Mouse (Mus musculus) T-helper 1 cell (primary cell): ENCODE results near the gene Map3k6.

Source experiments
- in situ Hi-C: fragments of 300-600 bp; cut with MboI, MseI; formaldehyde crosslinking; loops from one replicate; pipeline ENCODE4 v1.15.1; 2025; ENCODE audit warnings: high pct_unique_total_duplicates

Map3k6 gene

DNA sequence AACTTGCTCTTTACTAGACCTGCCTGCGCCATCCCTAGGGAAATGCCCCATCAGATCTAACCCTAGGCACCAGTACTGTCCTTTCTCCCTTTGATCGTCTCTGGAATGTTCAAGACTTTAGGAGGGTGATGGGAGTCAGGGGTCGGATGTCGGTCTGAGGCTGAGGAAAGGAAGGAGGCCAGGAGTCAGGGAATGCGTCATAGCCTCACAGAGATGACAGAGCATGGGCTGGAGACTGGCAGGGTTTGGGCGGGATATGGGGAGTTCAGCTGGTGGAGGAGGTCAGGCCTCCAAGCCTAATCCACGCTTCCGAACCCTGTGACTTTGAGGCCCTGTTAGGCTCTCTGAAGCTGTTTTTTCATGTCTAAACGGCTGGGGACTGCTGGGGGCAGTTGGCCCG is 27.0 kb upstream of the Map3k6 start:
- in situ Hi-C loops = loop anchor here (5.0 kb wide), 1 partner anchor 84 kb away; no protein-coding TSS in a partner anchor

DNA sequence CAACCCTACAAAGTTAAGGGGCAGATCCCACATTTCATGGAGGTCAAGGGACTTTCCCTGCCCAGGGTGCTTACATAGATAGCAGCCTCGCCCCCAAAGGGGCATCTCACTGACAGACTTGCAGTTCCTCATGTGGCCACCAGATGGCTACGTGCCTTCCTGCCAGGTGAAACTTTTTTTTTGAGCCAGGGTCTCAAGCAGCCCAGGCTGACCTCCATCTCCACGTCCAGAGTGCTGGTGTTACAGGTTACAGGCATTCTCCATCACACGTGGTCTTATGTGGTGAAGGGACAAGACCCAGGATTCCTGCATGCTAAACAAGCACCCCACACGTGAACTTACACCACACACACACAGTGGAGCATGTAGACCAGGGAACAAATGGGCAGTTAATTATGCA is 23.0 kb upstream of the Map3k6 start:
- in situ Hi-C loops = no loop called here

DNA sequence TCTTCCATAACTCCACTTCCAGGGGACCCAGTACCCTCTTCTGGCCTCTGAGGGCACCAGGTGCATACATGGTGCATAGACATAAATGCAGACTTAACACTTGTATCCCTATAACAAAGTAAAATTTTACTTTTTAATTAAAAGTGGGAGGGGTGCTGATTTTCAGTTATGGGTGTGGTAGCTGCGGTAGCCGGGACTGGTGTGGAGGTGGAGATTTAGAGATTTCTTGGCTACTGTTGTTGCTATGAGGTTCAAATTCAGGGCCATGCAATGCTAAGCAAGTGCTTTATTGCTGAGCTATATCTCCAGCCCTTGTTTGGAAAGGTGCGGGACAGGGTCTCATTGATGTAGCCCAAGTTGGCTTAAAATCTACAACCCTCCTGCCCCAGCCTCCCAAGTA is 21.9 kb upstream of the Map3k6 start:
- in situ Hi-C loops = no loop called here

GRCm38 (mm10) chr4:133220656-133221055 is 20.0 kb upstream of the Map3k6 start:
- in situ Hi-C loops = no loop called here

GRCm38 (mm10) chr4:133221701-133222100 is 18.9 kb upstream of the Map3k6 start:
- in situ Hi-C loops = no loop called here

DNA sequence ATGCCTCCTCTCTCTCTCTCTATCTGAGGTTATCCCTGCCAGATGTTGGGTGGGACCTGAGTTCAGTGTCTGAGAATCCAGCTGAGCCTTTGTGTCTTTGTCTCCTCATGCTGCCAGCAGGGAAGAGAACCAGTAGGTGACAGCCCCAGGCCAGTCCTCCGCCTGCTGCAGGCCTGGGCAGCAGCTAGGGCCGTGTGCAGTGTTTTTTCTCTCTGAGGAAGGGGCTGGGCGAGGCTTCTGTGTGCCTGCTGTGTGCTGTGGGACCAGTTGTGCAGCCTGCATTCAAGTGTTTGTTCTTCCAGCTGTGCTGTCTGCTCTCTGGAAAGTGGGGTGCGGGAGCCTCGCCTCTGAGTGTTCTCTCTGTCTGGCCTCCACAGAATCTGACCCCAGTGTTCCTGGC is 16.7 kb upstream of the Map3k6 start:
- in situ Hi-C loops = no loop called here

DNA sequence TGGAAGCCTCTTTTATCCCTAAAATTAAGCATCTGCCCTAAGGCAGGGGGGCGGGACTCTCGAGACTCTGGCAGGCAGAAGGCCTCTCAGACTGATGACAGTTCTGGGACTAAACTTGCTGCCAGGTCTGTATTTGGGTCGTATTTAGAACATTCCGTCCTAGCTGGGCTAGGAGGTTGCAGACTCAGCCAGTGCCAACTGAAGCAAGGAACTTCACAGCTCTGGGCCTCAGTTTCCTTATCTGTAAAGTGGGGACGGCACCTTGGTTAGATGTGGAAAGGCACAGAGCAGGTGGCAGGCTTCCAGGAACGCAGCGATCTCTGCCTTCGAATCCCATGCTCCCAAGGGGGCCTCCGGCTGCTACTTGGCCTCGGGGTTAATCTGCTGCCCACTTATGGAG is 14.5 kb upstream of the Map3k6 start:
- in situ Hi-C loops = no loop called here

DNA sequence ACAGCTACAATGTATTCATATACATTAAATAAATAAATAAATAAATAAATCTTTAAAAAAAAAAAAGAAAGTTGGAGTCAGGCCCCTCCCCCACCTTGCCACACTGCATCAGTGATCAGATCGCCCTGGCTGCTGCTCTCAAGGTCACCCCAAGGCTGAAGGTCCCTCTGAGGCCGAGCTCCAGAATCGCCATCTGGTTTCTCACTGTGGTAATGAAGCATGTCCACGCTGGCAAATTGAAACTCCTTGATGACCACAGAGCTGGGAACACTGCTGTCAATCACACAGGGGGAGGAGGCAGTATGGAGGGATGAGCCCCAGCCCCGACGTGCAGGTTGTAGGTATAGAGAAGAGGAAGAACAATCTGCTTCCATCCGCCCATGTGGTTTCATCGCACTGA is 13.0 kb upstream of the Map3k6 start:
- in situ Hi-C loops = no loop called here

GRCm38 (mm10) chr4:133229582-133229981 is 11.0 kb upstream of the Map3k6 start:
- in situ Hi-C loops = no loop called here

- in situ Hi-C loops = no loop called here
Measured at GRCm38 (mm10) chr4:133233285-133233976, 7.2 kb upstream of the Map3k6 start.

DNA sequence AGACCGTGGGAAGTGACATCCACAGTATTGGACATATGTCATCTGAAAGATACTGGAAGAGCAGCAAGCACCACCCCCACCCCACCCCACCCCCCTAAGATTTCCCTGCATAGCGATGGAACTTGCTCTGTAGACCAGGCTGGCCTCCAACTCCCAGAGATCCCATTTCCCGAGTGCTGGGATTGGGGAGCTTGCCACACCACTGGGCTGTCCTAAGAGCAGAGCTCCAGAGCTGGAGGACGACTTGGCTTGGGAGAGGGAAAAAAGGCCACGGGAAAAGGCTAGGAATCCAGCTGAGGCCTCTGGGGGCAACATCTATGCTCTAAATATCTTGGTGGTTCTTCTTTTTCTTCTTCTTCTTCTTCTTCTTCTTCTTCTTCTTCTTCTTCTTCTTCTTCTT is 5.8 kb upstream of the Map3k6 start:
- in situ Hi-C loops = no loop called here

DNA sequence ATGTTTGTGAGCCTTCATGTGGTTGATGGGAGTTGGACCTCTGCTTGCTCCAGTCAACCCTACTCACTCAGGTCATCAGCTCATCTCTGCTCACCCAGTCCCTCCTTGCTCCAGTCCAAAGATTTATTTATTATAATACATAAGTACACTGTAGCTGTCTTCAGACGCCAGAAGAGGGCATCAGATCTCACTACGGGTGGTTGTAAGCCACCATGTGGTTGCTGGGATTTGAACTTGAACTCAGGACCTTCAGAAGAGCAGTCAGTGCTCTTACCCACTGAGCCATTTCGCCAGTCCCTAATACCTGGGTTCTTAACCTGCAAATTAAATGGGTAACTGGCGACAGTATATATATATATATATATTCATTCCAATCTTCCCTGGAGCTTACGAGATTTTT is 5.2 kb upstream of the Map3k6 start:
- in situ Hi-C loops = no loop called here

DNA sequence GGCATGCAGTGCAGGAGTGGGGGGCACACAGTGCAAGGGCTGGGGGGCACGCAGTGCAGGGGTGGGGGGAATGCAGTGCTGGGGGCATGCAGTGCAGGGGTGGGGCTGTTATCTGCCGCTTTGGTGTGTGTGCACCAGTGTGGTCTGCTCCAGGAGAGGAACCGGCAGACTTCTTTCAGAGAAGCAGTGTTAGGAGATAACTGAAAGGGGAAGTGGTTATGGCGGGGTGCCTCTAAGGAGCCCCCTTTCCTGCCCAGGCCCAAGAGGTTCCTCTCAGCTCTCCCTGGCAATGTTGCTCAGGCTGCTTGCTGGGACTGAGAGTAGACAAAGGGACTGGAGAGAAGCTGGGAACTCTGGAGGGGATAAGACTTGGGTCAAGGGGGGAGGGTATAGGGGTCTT is 2.7 kb upstream of the Map3k6 start:
- in situ Hi-C loops = no loop called here

DNA sequence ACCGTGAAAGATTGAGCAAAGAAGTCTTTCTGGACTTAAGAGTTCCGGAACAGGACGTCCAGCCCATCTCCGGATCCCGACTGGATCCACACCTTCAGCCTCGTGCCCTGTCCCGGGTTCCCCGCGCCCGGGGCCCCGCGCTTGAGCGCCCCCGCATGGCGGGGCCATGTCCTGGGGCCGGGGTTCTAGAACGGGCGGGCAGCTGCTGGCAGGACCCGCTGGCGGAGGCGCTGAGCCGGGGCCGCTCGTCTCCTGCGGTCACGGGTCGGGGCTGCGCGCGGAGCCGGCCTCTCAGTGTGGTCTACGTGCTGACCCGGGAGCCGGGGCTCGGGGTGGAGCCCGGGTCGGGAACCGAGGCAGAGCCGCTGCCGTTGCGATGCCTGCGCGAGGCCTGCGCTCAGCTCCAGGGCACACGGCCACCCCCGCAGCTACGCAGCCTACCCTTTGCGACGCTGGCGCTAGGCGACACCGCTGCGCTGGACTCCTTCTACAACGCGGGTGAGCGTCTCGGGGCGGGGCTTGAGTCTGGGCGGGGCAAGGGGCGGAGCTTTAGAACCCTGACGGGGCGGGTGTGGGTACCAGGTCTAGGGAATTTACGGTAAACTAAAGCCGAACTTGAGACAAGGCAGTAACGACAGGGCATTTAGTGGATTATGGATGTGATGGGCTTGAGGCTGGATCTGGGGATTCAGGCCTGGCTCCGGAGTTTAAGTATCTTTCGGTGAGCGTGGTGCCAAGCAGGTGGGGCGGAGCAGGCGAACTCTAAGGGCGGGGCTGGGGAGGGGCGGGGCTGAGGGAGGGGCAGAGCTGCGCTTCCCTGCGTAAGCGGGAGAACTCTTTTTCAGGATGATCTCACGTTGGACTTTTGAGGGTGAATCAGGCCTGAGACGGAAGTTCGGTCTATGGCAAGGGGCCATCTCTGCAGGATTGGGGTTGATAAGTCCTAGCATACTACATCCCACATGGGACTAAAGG is 603 bp downstream of the Map3k6 start:
- in situ Hi-C loops = no loop called here

- in situ Hi-C loops = no loop called here
Measured at GRCm38 (mm10) chr4:133241910-133242309, 1.3 kb downstream of the Map3k6 start.

DNA sequence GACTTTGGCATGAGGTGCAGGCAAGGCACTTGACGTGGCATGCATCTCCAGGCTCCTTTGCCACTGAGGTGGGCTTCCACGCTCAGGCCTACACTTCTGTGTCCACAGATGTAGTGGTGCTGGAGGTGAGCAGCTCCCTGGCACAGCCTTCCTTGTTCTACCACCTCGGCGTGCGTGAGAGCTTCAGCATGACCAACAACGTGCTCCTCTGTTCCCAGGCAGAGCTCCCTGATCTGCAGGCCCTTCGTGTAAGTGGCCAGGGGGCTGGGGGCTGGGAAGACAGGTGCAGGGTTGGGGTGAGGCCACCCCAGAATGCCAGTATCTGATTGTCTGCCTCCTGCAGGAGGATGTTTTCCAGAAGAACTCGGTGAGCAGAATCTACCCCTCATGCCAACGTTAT is 2.1 kb downstream of the Map3k6 start:
- in situ Hi-C loops = no loop called here

DNA sequence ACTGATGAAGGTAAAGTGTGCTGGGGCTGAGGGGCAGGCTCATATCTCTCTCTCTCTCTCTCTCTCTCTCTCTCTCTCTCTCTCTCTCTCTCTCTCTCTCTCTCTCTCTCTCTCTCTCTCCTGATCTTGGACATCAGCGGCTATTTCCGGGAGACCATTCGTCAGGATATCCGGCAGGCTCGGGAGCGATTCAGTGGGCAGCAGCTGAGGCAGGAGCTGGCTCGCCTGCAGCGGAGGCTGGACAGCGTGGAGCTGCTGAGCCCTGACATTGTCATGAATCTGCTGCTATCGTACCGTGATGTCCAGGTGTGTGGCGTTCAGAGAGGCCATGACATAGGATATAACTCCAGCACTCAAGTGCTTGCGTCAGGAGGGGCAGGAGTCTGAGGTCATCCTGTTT is 2.9 kb downstream of the Map3k6 start:
- in situ Hi-C loops = no loop called here

- in situ Hi-C loops = no loop called here
Measured at GRCm38 (mm10) chr4:133244289-133244688, 3.7 kb downstream of the Map3k6 start.

GRCm38 (mm10) chr4:133247072-133247471 is 6.5 kb downstream of the Map3k6 start:
- in situ Hi-C loops = no loop called here

DNA sequence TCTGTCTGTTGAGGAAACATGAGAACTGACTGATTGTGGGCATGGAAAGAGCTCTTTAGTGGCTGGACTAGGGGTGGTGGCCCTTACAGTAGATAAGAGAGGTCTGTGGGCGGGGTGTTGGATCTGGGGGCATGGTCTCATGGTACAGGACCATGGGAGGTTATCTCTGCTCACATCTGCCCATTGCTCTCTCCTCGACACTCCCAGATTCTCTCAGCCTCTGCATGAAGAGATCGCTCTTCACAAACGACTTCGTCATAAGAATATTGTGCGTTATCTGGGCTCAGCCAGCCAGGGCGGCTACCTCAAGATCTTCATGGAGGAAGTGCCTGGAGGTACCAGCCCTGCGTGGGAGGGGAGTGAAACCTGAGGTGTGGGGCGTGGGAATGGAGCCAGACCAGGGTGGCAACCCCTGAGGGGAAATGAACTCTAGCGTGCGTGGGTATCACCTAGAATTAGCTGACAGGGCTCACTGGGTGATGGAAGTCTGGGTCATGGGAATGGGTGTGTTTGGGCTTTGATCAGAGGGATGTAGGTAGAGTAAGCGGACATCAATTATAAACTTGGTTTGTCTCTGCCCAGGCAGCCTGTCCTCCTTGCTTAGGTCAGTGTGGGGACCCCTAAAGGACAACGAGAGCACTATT is 7.3 kb downstream of the Map3k6 start:
- in situ Hi-C loops = no loop called here

DNA sequence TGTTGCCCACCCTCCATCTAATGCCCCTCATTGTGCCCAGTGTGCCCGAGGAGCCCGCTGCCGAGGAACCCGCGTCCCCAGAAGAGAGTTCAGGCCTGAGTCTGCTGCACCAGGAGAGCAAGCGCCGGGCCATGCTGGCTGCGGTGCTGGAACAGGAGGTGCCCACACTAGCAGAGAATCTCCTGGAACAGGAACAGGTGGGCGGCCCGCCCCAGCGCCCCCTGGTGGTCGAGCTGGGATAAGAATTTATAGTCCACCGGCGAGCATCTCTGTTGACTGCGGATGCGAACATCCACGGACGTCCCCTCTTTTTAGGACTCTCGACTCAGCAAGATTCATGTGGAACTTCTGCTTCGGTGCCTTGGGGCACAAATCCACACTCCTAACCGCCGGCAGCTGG is 10.0 kb downstream of the Map3k6 start:
- in situ Hi-C loops = no loop called here

DNA sequence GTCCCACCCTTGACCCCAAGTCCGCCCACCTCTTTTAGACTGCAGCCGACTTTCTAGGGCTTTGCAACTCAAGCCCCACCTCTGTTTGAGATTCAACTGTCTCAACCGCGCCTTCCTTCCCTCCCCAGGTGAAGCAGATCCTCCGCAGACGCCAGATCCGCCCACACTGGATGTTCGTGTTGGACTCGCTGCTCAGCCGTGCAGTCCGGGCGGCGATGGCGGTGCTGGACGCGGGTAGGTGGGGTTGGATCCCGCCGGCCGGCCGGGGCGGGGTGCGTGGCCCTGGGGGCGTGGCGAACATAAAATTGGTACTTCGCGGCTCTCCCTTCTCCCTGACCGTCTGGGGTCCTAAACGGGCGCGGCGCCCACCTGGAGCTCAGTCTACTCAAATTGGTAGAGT is 10.6 kb downstream of the Map3k6 start:
- in situ Hi-C loops = no loop called here
